Mouse (Mus musculus) kidney, adult 2 months (tissue): ENCODE measurements around the gene Nup85. TPM values are rescaled to one million over a fixed set of nuclear protein-coding genes. Genes with fewer than 3 reads are reported as not detected.
"Not testable (repeated sequence)": the region's sequence is repeated elsewhere in the genome, so short reads cannot be mapped to it uniquely, and the experiment has no call there.

Source experiments
- DNase-seq: peaks from one replicate; pipeline ENCODE4 v3.0.0; 2021
- H3K27ac ChIP-seq: fragments of 200-500 bp; 2 replicates; pipeline ENCODE4 v1.5.1; 2012; ENCODE audit warnings: low read depth, low read length, control low read depth, inconsistent platforms; ENCODE audit not compliant: insufficient read depth
- H3K27me3 ChIP-seq: fragments of 200-500 bp; replicated peaks from 2 replicates; pipeline ENCODE4 v1.6.1; 2012; ENCODE audit warnings: mild to moderate bottlenecking, moderate library complexity, low read length, inconsistent platforms; ENCODE audit not compliant: control insufficient read depth, insufficient read depth
- H3K36me3 ChIP-seq: fragments of 200-500 bp; 2 replicates; pipeline ENCODE4 v1.6.1; 2012; ENCODE audit warnings: mild to moderate bottlenecking, moderate library complexity, low read length, inconsistent platforms; ENCODE audit not compliant: control insufficient read depth, insufficient read depth
- H3K4me1 ChIP-seq: fragments of 200-500 bp; 2 replicates; pipeline ENCODE4 v1.6.1; 2011; ENCODE audit warnings: low read length; ENCODE audit not compliant: control insufficient read depth, insufficient read depth
- H3K4me3 ChIP-seq: fragments of 200-500 bp; 2 replicates; pipeline ENCODE4 v1.5.1; 2011; ENCODE audit warnings: mild to moderate bottlenecking, low read depth, low read length, control low read depth; ENCODE audit not compliant: insufficient read depth
- CTCF ChIP-seq: fragments of 200-500 bp; conservative IDR thresholded peaks from 2 replicates; pipeline ENCODE4 v1.5.1; 2011; ENCODE audit warnings: low read depth, mild to moderate bottlenecking, control low read depth, low read length, moderate library complexity, mixed read lengths; ENCODE audit not compliant: insufficient read depth, insufficient read length
- POLR2A ChIP-seq: fragments of 200-500 bp; IDR thresholded peaks from one replicate; pipeline ENCODE4 v1.6.1; 2011; ENCODE audit warnings: low read depth, low read length, control low read depth
- WGBS: fragments of 180-500 bp; shearing (Covaris S2); methylation state at CpG from one replicate; pipeline ENCODE4 v1.1.7; 2018; 5-methylcytosine and 5-hydroxymethylcytosine counted together
- polyA plus RNA-seq: library from polyadenylated mRNA; depleted of rRNA; stranded (reverse); fragments of >200 nt; gene quantifications from 2 replicates; pipeline ENCODE4 v1.2.3, GENCODE M21; 2012

The Nup85 gene
- polyA plus RNA-seq, 1 experiment: 32.9 TPM

GRCm38 (mm10) chr11:115522238-115522637 is 42.0 kb upstream of the Nup85 start:
- 94% methylated on average over 2 of the region's 2 CpGs for WGBS
- no peak overlapping the region for H3K27ac ChIP-seq
- TF ChIP-seq CTCF (no peak), POLR2A (no peak)
- H3K27me3 ChIP-seq: no peaks in the 10 kb centered on the region; the same call in 1 of the 2 replicates
- H3K4me1 ChIP-seq: no peaks in the 10 kb centered on the region
- DNase-seq: no peak
- H3K4me3 ChIP-seq: no peak overlapping the region
- H3K36me3 ChIP-seq: peaks cover 7% of the 10 kb centered on the region

- TF ChIP-seq POLR2A (no peak), CTCF (no peak)
- Histone ChIP-seq H3K4me3 (no peak overlapping the region), H3K27ac (no peak overlapping the region), H3K36me3 (peaks cover 7% of the 10 kb centered on the region), H3K27me3 (no peaks in the 10 kb centered on the region; the same call in 1 of the 2 replicates), H3K4me1 (no peaks in the 10 kb centered on the region)
- DNase-seq: no peak
- 73% methylated on average over 2 of the region's 2 CpGs for WGBS
Measured at GRCm38 (mm10) chr11:115522703-115523102, 41.5 kb upstream of the Nup85 start.

GRCm38 (mm10) chr11:115526446-115526845 is 37.8 kb upstream of the Nup85 start:
- H3K27me3 ChIP-seq, H3K4me1 ChIP-seq, H3K27ac ChIP-seq, DNase-seq, H3K4me3 ChIP-seq: not testable (repeated sequence)
- WGBS: 77% methylated on average over 3 of the region's 3 CpGs
- H3K36me3 ChIP-seq: peaks cover 10% of the 10 kb centered on the region

- 1% methylated on average over 11 of the region's 11 CpGs for WGBS
- Histone ChIP-seq H3K27ac (no peak overlapping the region), H3K4me1 (peaks cover 7% of the 10 kb centered on the region; the same call in 1 of the 2 replicates)
Measured at GRCm38 (mm10) chr11:115534759-115535371, 29.4 kb upstream of the Nup85 start.

GRCm38 (mm10) chr11:115535401-115536037 is 28.7 kb upstream of the Nup85 start:
- H3K4me3 ChIP-seq: peak overlapping the region; percentile 67
- under 1% methylated on average over 74 of the region's 84 CpGs for WGBS
- peaks cover 7% of the 10 kb centered on the region; the same call in 1 of the 2 replicates for H3K4me1 ChIP-seq
- DNase-seq: peak; percentile 49
- peaks cover 1% of the 10 kb centered on the region for H3K36me3 ChIP-seq
- H3K27ac ChIP-seq: peak overlapping the region; percentile 93
- TF ChIP-seq CTCF (no peak), POLR2A (no peak)
- H3K27me3 ChIP-seq: no peaks in the 10 kb centered on the region

More at GRCm38 (mm10) chr11:115534759-115535371, 29.4 kb upstream of the Nup85 start:
- Histone ChIP-seq H3K27me3 (no peaks in the 10 kb centered on the region), H3K4me3 (peak overlapping the region; percentile 67), H3K36me3 (peaks cover 4% of the 10 kb centered on the region)
- DNase-seq: no peak
- no peak for TF ChIP-seq POLR2A
- TF ChIP-seq CTCF: no peak

- 2% methylated on average over 62 of the region's 70 CpGs for WGBS
- H3K27ac ChIP-seq: peak within 1 kb of the TSS; percentile 93
- peaks cover 7% of the 10 kb centered on the region; the same call in 1 of the 2 replicates for H3K4me1 ChIP-seq
- H3K4me3 ChIP-seq: peak within 1 kb of the TSS; percentile 67
- peak; percentile 99 for DNase-seq
- peaks cover 1% of the 10 kb centered on the region for H3K36me3 ChIP-seq
- H3K27me3 ChIP-seq: no peaks in the 10 kb centered on the region
- TF ChIP-seq CTCF (no peak), POLR2A (peak; percentile 66)
Measured at GRCm38 (mm10) chr11:115536038-115536681, 28.1 kb upstream of the Nup85 start, which contains the start of gene Sumo2. TSS of gene Sumo2 (minus strand) at chr11:115536276.

GRCm38 (mm10) chr11:115536856-115537568 is 27.2 kb upstream of the Nup85 start:
- no peak overlapping the region for H3K4me3 ChIP-seq

More at GRCm38 (mm10) chr11:115536856-115537568, 27.2 kb upstream of the Nup85 start:
- peaks cover 7% of the 10 kb centered on the region; the same call in 1 of the 2 replicates for H3K4me1 ChIP-seq
- no peaks in the 10 kb centered on the region for H3K27me3 ChIP-seq
- peaks cover 1% of the 10 kb centered on the region for H3K36me3 ChIP-seq
- peak overlapping the region; percentile 70; the same call in 1 of the 2 replicates for H3K27ac ChIP-seq
- WGBS: 71% methylated on average over 10 of the region's 10 CpGs
- TF ChIP-seq CTCF (no peak), POLR2A (no peak)
- DNase-seq: no peak
